Mouse (Mus musculus) embryonic facial prominence, embryonic 13.5 days (tissue): ENCODE measurements at regions not wholly inside any gene's neighbourhood (a gene's known extent, or its start where the extent isn't known, plus 50 kb on each side); places are given as distances from the start of the nearest gene placed in this dataset.
"Not testable (repeated sequence)": the region's sequence is repeated elsewhere in the genome, so short reads cannot be mapped to it uniquely, and the experiment has no call there.

ENCODE experiments used
- ATAC-seq: fragments of 200-750 bp; cut with Nextera tagmentation; 2 replicates; pipeline ENCODE4 v1.8.0; 2017; ENCODE audit warnings: low read depth; ENCODE audit not compliant: insufficient number of reproducible peaks, insufficient read depth, low FRiP score, low TSS enrichment
- H3K27ac ChIP-seq: fragments of 300-500 bp; sonication (generic); 2 replicates; pipeline ENCODE4 v1.5.1; 2015; ENCODE audit warnings: moderate library complexity, mild to moderate bottlenecking, inconsistent platforms
- H3K27me3 ChIP-seq: fragments of 300-500 bp; sonication (generic); 2 replicates; pipeline ENCODE4 v1.6.1; 2015; ENCODE audit warnings: mild to moderate bottlenecking, inconsistent platforms
- H3K36me3 ChIP-seq: fragments of 300-500 bp; sonication (generic); 2 replicates; pipeline ENCODE4 v1.6.1; 2015; ENCODE audit warnings: mild to moderate bottlenecking, inconsistent platforms
- H3K4me1 ChIP-seq: fragments of 300-500 bp; sonication (generic); 2 replicates; pipeline ENCODE4 v1.6.1; 2015; ENCODE audit warnings: inconsistent platforms
- H3K4me2 ChIP-seq: fragments of 300-500 bp; sonication (generic); 2 replicates; pipeline ENCODE4 v1.6.1; 2015; ENCODE audit warnings: moderate library complexity, mild to moderate bottlenecking, inconsistent platforms
- H3K4me3 ChIP-seq: fragments of 300-500 bp; sonication (generic); 2 replicates; pipeline ENCODE4 v1.5.1; 2015; ENCODE audit warnings: mild to moderate bottlenecking, inconsistent platforms
- H3K9ac ChIP-seq: fragments of 300-500 bp; sonication (generic); 2 replicates; pipeline ENCODE4 v1.6.1; 2015; ENCODE audit warnings: mild to moderate bottlenecking, inconsistent platforms
- H3K9me3 ChIP-seq: fragments of 300-500 bp; sonication (generic); 2 replicates; pipeline ENCODE4 v1.6.1; 2016; ENCODE audit warnings: inconsistent platforms
- WGBS: fragments of 180-500 bp; shearing (Covaris S2); methylation state at CpG from one replicate; pipeline ENCODE4 v1.1.7; 2015; ENCODE audit warnings: mixed read lengths; 5-methylcytosine and 5-hydroxymethylcytosine counted together

DNA sequence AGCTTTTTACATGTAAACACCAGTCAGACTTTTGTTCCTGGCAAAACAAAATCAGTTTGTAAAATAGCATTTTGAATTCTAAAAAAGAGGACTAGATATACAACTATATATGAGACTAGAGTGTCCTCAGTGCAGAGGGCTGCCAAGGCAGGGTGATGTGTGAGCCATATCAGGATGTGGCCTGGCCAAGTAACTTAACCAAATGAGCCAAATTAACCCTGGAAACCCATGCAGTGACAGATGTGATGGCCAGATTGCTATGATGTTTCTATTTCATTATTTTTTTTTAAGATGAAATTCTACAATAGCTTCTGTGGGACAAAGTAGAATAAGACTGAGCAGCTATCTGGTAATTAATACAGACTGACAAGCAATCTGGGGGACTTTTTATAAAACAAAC is 181.8 kb downstream of the Nova1 start:
- Histone ChIP-seq H3K27me3 (no peaks in the 10 kb centered on the region), H3K9me3 (no peaks in the 10 kb centered on the region), H3K9ac (no peak overlapping the region), H3K4me3 (no peak overlapping the region), H3K4me2 (no peak overlapping the region), H3K27ac (no peak overlapping the region), H3K4me1 (peaks cover 9% of the 10 kb centered on the region), H3K36me3 (no peaks in the 10 kb centered on the region)
- ATAC-seq: no peak

DNA sequence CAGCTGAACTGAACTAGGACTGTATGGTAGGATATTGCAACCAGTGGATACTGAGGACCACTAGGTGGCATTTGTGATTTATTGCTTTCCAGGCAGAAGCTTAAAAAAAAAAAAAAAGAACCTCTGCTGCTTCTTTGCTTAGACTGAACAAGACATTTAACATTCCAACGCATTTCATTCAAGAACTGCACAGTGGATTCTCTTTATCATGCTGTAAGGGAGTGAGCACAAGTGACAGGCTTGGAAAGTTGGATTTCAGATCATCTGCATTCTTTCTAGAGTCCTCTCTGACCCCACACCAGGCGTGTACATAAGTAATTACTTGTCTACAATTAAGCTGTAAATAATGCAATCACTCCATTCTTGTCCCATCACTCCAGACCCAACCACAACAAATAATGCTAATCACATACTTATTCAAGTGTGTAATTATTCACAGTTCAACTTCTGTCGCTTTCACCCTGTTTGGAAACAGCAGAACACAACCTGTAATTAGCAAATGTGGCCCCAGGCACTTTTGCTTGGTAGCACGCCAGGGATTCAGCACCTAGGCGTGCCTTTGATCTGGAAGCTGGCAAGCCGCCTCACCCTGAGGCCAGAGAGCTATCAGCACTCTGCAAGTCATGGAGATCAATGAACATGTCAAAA is 183.5 kb downstream of the Nova1 start:
- H3K9me3 ChIP-seq: no peaks in the 10 kb centered on the region
- no peak overlapping the region for H3K4me3 ChIP-seq
- WGBS: 6% methylated on average over 6 of the region's 6 CpGs
- no peak overlapping the region for H3K27ac ChIP-seq
- peaks cover 9% of the 10 kb centered on the region for H3K4me1 ChIP-seq
- H3K27me3 ChIP-seq: no peaks in the 10 kb centered on the region
- no peak overlapping the region for H3K9ac ChIP-seq
- no peaks in the 10 kb centered on the region for H3K36me3 ChIP-seq
- ATAC-seq: no peak
- H3K4me2 ChIP-seq: no peak overlapping the region

DNA sequence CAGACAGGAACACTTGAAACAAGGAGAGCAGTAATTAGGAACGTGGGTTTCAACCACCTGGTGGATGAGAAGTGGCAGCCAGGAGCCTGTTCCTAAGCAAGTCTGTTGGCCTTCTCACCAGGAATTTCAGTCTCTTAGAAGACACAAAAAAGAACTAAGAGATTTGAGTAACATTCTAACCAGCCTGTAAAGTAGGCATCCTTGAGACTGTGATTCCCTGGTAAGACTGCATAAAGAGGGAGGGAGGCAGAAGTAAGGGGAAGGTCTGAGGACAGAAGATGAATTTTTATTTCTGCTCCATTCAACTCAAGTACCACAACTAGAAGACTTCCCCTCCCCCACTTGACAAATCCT is 184.0 kb downstream of the Nova1 start:
- H3K9me3 ChIP-seq: no peaks in the 10 kb centered on the region
- WGBS: 17% methylated on average over 1 of the region's 1 CpGs
- H3K4me3 ChIP-seq: no peak overlapping the region
- no peak overlapping the region for H3K9ac ChIP-seq
- no peak overlapping the region for H3K27ac ChIP-seq
- no peak for ATAC-seq
- H3K36me3 ChIP-seq: no peaks in the 10 kb centered on the region
- H3K4me2 ChIP-seq: no peak overlapping the region
- peaks cover 9% of the 10 kb centered on the region for H3K4me1 ChIP-seq
- no peaks in the 10 kb centered on the region for H3K27me3 ChIP-seq

DNA sequence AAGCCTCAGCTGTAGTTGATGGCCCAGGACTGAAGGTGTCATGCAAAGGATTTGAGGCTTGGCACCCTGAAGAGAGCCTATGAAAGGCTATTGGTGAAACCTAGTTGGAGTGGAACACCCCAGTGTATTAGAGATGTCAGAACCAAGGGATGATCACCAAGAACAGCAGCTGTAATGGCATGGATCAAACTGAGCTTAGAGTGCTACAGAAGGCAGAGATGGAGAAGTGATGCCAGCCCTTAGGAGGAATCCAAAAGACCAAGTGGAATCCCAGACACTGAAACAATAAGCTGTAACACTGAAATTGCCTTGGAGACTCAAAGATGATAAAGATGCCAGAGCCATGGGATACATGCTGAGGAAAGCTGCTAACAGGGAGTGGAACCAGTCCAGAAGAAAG is 186.3 kb downstream of the Nova1 start:
- not testable (repeated sequence) for H3K9ac ChIP-seq, ATAC-seq, H3K4me1 ChIP-seq, H3K9me3 ChIP-seq, H3K27me3 ChIP-seq, H3K27ac ChIP-seq, H3K4me2 ChIP-seq, H3K4me3 ChIP-seq, H3K36me3 ChIP-seq

DNA sequence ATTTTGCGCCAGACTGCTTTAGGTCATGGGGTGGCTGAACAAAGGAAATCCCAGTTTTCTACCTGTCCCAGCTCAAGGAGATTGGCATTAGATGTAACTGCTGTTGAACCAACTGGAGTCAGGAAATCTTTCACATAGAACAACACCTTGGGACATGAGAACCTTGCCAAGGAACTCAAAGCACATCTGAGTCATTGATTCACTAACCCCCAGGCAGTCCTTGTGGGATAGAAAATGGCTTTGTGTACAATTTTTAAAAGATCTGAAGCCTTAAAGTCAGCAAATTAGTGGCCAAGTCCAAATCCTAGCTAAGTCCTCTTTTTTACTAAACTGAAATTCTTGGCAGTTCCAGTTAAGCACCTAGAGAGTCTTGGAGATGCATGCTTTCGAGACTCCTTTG is 191.4 kb downstream of the Nova1 start:
- Histone ChIP-seq H3K9me3 (no peaks in the 10 kb centered on the region), H3K4me3 (no peak overlapping the region), H3K4me1 (no peaks in the 10 kb centered on the region), H3K4me2 (no peak overlapping the region), H3K36me3 (no peaks in the 10 kb centered on the region), H3K27me3 (no peaks in the 10 kb centered on the region), H3K9ac (no peak overlapping the region), H3K27ac (no peak overlapping the region)
- no peak for ATAC-seq
- WGBS: 53% methylated on average over 2 of the region's 2 CpGs

DNA sequence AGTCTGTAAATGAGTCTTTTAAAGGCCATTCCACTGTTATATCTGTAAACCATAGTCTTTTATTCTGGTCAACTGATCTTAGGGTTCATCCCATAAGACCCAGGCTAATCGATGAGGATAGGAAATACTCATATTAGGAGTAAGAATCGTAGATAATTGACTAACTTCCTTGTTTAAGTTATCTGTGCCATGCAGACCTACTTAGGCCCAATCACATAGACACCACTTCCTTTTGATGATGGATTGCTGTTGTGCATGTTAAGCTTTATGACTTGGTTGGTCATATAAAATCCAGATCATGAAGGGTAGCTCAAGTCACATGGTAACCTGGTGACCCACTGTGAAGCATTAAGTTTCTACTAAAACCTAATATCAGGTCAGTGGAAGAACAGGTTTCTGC is 207.3 kb downstream of the Nova1 start:
- 91% methylated on average over 2 of the region's 2 CpGs for WGBS

DNA sequence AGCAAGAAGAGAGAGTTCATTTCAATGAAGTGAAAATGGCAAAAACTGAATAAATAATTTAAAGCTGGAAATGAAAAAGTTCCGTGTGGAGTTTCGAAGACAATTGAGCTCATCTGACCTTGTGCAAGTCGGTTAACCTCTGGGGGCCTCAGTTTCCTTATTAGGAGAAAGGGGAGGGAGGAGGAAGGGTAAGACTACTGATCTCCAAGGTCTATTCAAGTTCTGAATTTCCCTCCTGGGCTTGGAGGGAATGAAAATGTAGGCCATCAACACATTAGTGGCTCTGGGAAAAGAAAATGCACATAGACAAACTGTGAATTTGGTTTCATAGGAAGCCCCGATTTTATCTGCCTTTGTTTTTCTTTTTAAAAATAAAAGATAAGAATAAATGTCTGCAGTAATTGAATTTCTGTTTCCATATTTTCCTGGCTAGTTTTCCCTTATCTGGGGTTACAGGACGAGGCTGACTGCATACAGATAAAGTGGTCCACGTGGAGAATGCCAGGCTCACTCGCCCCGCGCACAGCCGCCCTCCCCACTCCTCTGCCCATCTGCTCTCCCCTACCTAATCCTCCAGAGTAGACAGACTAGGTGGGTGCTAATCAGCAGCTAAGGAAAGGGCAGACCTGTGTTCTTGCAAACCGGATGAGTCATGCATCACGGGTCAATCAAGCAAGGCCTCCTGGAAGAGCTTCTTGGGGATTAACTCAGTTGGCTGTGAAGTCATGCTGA is 209.0 kb downstream of the Nova1 start:
- no peak for ATAC-seq
- Histone ChIP-seq H3K4me3 (no peak overlapping the region), H3K27me3 (no peaks in the 10 kb centered on the region), H3K36me3 (no peaks in the 10 kb centered on the region), H3K27ac (no peak overlapping the region), H3K9me3 (no peaks in the 10 kb centered on the region), H3K4me2 (no peak overlapping the region), H3K9ac (no peak overlapping the region), H3K4me1 (no peaks in the 10 kb centered on the region)
- WGBS: 56% methylated on average over 12 of the region's 12 CpGs

More for the DNA sequence above, 207.3 kb downstream of the Nova1 start:
- H3K9ac ChIP-seq: no peak overlapping the region
- H3K4me1 ChIP-seq: no peaks in the 10 kb centered on the region
- no peaks in the 10 kb centered on the region for H3K36me3 ChIP-seq
- no peak overlapping the region for H3K4me3 ChIP-seq
- H3K27me3 ChIP-seq: no peaks in the 10 kb centered on the region
- H3K9me3 ChIP-seq: no peaks in the 10 kb centered on the region
- ATAC-seq: no peak
- no peak overlapping the region for H3K27ac ChIP-seq
- H3K4me2 ChIP-seq: no peak overlapping the region

DNA sequence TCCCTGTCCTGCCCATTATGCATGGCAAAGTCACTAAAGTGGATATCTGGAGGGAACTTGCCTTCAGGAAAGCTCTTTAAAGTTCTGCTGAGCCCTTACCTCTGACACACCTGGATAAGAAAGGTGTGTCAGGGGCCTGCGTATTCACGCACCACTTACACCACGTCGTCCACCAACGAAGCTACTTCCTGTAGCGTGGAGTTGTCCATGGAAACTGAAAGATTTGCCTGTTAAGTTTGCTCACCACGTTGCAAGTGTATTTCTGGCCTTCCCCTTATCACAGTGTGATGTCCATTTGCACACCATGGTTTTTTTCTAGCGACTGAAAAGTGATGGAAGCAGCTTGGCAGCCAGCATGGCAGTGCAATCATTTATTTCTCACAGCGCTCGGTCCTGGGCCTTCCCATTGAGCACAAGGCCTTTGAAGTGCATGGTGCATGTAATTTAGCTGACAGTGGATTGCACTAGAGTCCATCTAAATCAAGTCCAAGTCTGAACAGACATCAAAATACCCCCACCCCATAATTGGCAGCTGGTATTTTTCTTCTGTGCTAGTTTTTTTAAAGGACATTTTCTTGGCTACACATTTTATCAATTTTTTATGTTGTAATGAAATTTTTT is 210.3 kb downstream of the Nova1 start:
- WGBS: 82% methylated on average over 10 of the region's 10 CpGs

DNA sequence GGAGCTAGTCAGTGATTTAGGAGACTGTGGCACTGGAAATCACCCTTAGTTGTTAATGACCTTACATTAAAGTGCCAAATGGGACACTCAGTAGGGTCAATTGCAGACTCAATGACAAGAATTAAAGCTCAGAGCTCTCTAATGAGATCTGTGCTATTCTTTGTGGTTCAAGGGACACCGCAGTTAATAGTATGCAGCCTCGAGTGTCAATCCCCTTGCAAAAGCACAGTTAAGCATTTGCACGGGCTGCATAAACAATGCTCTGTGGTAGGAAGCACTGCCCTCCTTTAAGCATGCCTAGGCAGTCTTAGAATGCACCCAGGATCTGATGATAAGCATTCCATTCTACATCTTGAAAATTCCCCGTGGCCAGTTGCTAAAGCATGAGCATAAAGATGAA is 221.5 kb downstream of the Nova1 start:
- Histone ChIP-seq H3K27ac (no peak overlapping the region), H3K9me3 (no peaks in the 10 kb centered on the region), H3K4me2 (no peak overlapping the region), H3K4me1 (no peaks in the 10 kb centered on the region), H3K36me3 (no peaks in the 10 kb centered on the region), H3K9ac (no peak overlapping the region), H3K27me3 (no peaks in the 10 kb centered on the region), H3K4me3 (no peak overlapping the region)
- ATAC-seq: no peak
- 39% methylated on average over 4 of the region's 4 CpGs for WGBS

More for the DNA sequence above, 210.3 kb downstream of the Nova1 start:
- no peaks in the 10 kb centered on the region for H3K4me1 ChIP-seq
- no peak overlapping the region for H3K27ac ChIP-seq
- no peak overlapping the region for H3K4me3 ChIP-seq
- H3K27me3 ChIP-seq: no peaks in the 10 kb centered on the region
- no peak overlapping the region for H3K4me2 ChIP-seq
- no peak for ATAC-seq
- no peaks in the 10 kb centered on the region for H3K36me3 ChIP-seq
- H3K9me3 ChIP-seq: no peaks in the 10 kb centered on the region
- H3K9ac ChIP-seq: no peak overlapping the region

DNA sequence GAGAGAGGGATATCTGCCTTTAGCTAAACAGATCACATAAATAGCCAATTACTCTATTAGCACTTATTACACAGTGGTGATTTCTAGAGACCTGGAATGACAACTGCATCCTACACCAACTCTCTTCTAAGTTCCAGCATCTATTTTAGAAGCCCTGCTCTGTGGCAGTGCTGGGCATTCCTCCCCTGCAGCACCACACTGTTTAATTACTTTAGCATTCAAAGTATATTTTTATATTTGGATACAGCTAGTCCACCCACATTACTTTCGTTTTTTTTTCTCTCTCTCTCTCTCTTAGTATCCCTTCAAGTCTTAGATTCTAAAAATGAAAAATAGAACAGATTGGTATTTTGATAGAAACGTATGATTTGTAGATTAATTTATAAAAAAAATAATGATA is 250.1 kb downstream of the Nova1 start:
- ATAC-seq: no peak
- H3K9ac ChIP-seq: no peak overlapping the region
- no peak overlapping the region for H3K27ac ChIP-seq
- no peak overlapping the region for H3K4me2 ChIP-seq
- H3K4me1 ChIP-seq: no peaks in the 10 kb centered on the region
- H3K36me3 ChIP-seq: no peaks in the 10 kb centered on the region
- no peak overlapping the region for H3K4me3 ChIP-seq
- H3K9me3 ChIP-seq: no peaks in the 10 kb centered on the region
- H3K27me3 ChIP-seq: no peaks in the 10 kb centered on the region
- 58% methylated on average over 2 of the region's 2 CpGs for WGBS

DNA sequence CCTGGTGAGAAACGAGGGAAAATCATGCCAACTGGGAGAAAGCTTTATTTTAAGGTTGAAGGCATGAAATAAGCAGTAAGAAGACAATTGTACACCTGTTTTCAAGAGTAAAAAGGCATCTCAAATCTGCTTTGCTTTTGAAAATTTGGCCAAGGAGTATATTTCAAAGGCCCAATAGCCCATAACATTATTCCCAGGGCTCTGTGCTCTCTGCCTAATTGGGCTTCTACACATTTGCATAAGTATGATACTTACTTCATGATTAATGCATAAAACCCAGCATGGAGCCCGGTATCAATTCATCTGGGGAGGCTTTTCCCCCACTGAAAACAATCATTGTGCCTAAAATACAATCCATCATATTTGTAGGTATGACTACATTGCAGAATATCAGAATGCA is 252.4 kb downstream of the Nova1 start:
- Histone ChIP-seq H3K36me3 (no peaks in the 10 kb centered on the region), H3K4me2 (no peak overlapping the region), H3K27me3 (no peaks in the 10 kb centered on the region), H3K4me3 (no peak overlapping the region), H3K4me1 (no peaks in the 10 kb centered on the region), H3K27ac (no peak overlapping the region), H3K9ac (no peak overlapping the region), H3K9me3 (no peaks in the 10 kb centered on the region)
- ATAC-seq: no peak
- WGBS: 65% methylated on average over 2 of the region's 2 CpGs

DNA sequence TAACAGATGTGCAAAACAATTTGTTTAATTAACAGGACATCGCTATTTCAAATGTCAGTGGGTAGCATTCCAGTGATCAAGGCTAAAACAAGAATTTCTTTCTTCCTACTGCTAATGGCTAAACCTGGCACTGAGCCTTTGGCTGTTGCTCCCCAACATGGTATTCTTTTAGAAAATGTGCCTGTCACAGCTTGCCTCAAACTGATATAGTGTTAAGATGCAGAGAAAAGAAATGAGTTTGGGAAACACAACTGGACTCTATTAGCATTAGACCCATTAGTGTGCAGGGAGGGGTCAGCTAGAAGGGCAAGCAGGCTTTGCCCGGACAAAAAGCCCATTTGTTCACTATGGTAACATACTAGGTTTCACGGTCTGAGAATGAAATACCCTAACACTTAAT is 297.8 kb downstream of the Nova1 start:
- Histone ChIP-seq H3K27ac (no peak overlapping the region), H3K36me3 (no peaks in the 10 kb centered on the region), H3K9ac (no peak overlapping the region), H3K4me3 (no peak overlapping the region), H3K4me1 (no peaks in the 10 kb centered on the region), H3K4me2 (no peak overlapping the region), H3K9me3 (no peaks in the 10 kb centered on the region), H3K27me3 (no peaks in the 10 kb centered on the region)
- WGBS: 17% methylated on average over 3 of the region's 3 CpGs
- no peak for ATAC-seq
